Comparison of ENCODE assay signal across 10 mouse cellular contexts in the genomic region with DNA sequence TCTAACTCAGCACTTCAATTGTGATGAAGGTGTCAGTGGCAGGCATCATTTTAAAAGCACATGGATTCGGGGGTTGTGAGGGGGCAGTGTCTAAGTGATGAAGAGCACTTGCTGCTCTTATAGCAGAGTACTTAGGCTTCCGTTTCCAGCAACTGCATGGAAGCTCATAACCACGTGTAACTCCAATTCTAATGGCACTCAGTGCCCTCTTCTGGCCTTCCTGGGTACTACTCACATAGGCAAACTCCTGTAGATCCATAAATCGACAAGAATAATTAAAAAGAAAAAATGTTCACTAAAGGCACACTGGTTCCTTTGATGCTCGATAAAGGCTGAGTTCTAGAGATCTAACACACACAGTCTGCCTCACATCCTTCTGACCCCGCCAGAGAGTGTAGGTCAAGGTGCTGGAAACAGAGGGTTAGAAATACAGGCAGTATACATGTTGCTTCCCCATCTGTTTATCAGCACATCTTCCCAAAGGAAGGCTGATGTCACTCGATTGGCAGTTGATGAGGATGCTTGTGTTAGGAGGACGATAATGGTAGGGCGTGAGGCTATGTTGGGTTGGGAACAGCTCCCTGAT.
DNase-seq lines count a peak whose midpoint lies in the region; ATAC-seq lines count a peak whose summit lies in the region.
"Had no signal": no experiment of that assay in that cellular context is flagged by ENCODE, and none has a peak within 500 bp of the region (broad histone marks: within the 10 kb centered on the region; RNA-seq: fewer than 3 reads in every experiment).

No protein-coding gene starts in this region.

- no peak overlapping the region for H3K4me2 ChIP-seq in midbrain, embryonic 14.5 days (ENCODE audit: low read length)
- H3K4me2 ChIP-seq: embryonic facial prominence, embryonic 15.5 days; limb, embryonic 15.5 days had no signal

- DNase-seq in left cerebral cortex, adult 11 months (ENCODE audit: low spot score), result peak; percentile 24
- DNase-seq in left cerebral cortex, adult 8-10 months (ENCODE audit: low spot score in 2 of 2), result no peak
- DNase-seq in NIH3T3 (ENCODE audit: low read depth), result peak; percentile 76
- DNase-seq in cerebellum, adult 9-10 months, result peak; percentile 74
- peak; percentile 23 to 49 for DNase-seq in left cerebral cortex, postnatal 10 days (ENCODE audit: extremely low spot score in 1 of 2, low spot score in 2 of 2)
- DNase-seq in midbrain, embryonic 14.5 days, result peak; percentile 68
- DNase-seq in thymus, postnatal 25 days, result peak; percentile 44

- H3K4me3 ChIP-seq in midbrain, embryonic 14.5 days (replicated peaks; ENCODE audit: low read depth, low read length), result no peak overlapping the region
- H3K4me3 ChIP-seq: embryonic facial prominence, embryonic 15.5 days; limb, embryonic 15.5 days had no signal

- no peak overlapping the region for H3K9ac ChIP-seq in midbrain, embryonic 14.5 days (replicated peaks; ENCODE audit: low read length)
- H3K9ac ChIP-seq: embryonic facial prominence, embryonic 15.5 days; limb, embryonic 15.5 days had no signal

- H3K27ac ChIP-seq in midbrain, embryonic 14.5 days (replicated peaks; ENCODE audit: low read depth, low read length), result no peak overlapping the region
- H3K27ac ChIP-seq: embryonic facial prominence, embryonic 15.5 days; limb, embryonic 15.5 days had no signal

- intact Hi-C loops in left cerebral cortex, postnatal 10 days (cut with DNase I), result no loop called here

- peak; percentile 82 for ATAC-seq in granulocyte monocyte progenitor cell, adult 5-6 weeks (replicated peaks; ENCODE audit: poor library complexity, severe bottlenecking)
- no peak for ATAC-seq in midbrain, embryonic 14.5 days (ENCODE audit: low FRiP score, low TSS enrichment)

- 63% methylated on average over 9 of the region's 9 CpGs for WGBS in midbrain, embryonic 14.5 days

- no peaks in the 10 kb centered on the region for H3K4me1 ChIP-seq in midbrain, embryonic 14.5 days (ENCODE audit: control insufficient read depth, insufficient read depth, low read length)

- no peaks in the 10 kb centered on the region for H3K27me3 ChIP-seq in midbrain, embryonic 14.5 days (ENCODE audit: control insufficient read depth, insufficient read depth, low read length)
- H3K27me3 ChIP-seq: embryonic facial prominence, embryonic 15.5 days; limb, embryonic 15.5 days had no signal

- H3K36me3 ChIP-seq in midbrain, embryonic 14.5 days (ENCODE audit: control insufficient read depth, insufficient read depth, low read length), result no peaks in the 10 kb centered on the region
- H3K36me3 ChIP-seq: embryonic facial prominence, embryonic 15.5 days; limb, embryonic 15.5 days had no signal

- no peaks in the 10 kb centered on the region for H3K9me3 ChIP-seq in midbrain, embryonic 14.5 days (ENCODE audit: control insufficient read depth, low read length)
- H3K9me3 ChIP-seq: embryonic facial prominence, embryonic 15.5 days; limb, embryonic 15.5 days had no signal

Comparison
In these comparisons a context has a peak if more than half of its experiments do, and no peak if none do; other contexts are left out.
1. DNase-seq: peak in left cerebral cortex, adult 11 months (single experiment), NIH3T3 (single experiment), cerebellum, adult 9-10 months (single experiment), left cerebral cortex, postnatal 10 days (2 of 2), midbrain, embryonic 14.5 days (single experiment) and thymus, postnatal 25 days (single experiment); none in left cerebral cortex, adult 8-10 months (0 of 2).